9 mouse cellular contexts compared by ENCODE assay signal in genomic region chr7:92027049-92027448, GRCm38 (mm10).
DNase-seq lines count a peak whose midpoint lies in the region; ATAC-seq and TF ChIP-seq lines count a peak whose summit lies in the region.
"Had no signal": no experiment of that assay in that cellular context is flagged by ENCODE, and none has a peak within 500 bp of the region (broad histone marks: within the 10 kb centered on the region; RNA-seq: fewer than 3 reads in every experiment).

No protein-coding gene starts in this region.

- H3K36me3 ChIP-seq in hindbrain, embryonic 10.5 days, result no peaks in the 10 kb centered on the region
- H3K36me3 ChIP-seq in hindbrain, embryonic 12.5 days, result no peaks in the 10 kb centered on the region
- no peaks in the 10 kb centered on the region for H3K36me3 ChIP-seq in hindbrain, embryonic 13.5 days
- no peaks in the 10 kb centered on the region for H3K36me3 ChIP-seq in midbrain, embryonic 13.5 days
- H3K36me3 ChIP-seq: embryonic facial prominence, embryonic 13.5 days had no signal

- DNase-seq in hindbrain, embryonic 10.5 days (ENCODE audit: low spot score), result peak; percentile 74
- peak; percentile 85 for DNase-seq in adrenal gland, postnatal 10 days
- peak; percentile 85 for DNase-seq in embryo, embryonic 10.5 days (ENCODE audit: low spot score)
- peak; percentile 35 to 54 for DNase-seq in left cerebral cortex, adult 2 months (ENCODE audit: extremely low spot score in 1 of 2, low spot score in 2 of 2)
- DNase-seq in testis, postnatal 10 days (ENCODE audit: low spot score), result peak; percentile 83

- no peak overlapping the region for H3K4me2 ChIP-seq in hindbrain, embryonic 12.5 days (replicated peaks)
- no peak overlapping the region for H3K4me2 ChIP-seq in hindbrain, embryonic 13.5 days
- H3K4me2 ChIP-seq in midbrain, embryonic 13.5 days (replicated peaks), result no peak overlapping the region
- H3K4me2 ChIP-seq: embryonic facial prominence, embryonic 13.5 days had no signal

- H3K4me1 ChIP-seq in hindbrain, embryonic 10.5 days (replicated peaks), result no peaks in the 10 kb centered on the region
- no peaks in the 10 kb centered on the region for H3K4me1 ChIP-seq in hindbrain, embryonic 12.5 days
- H3K4me1 ChIP-seq in hindbrain, embryonic 13.5 days (replicated peaks), result no peaks in the 10 kb centered on the region
- no peaks in the 10 kb centered on the region for H3K4me1 ChIP-seq in midbrain, embryonic 13.5 days (replicated peaks)
- H3K4me1 ChIP-seq: embryonic facial prominence, embryonic 13.5 days had no signal

- no peaks in the 10 kb centered on the region for H3K9me3 ChIP-seq in hindbrain, embryonic 10.5 days
- H3K9me3 ChIP-seq in hindbrain, embryonic 12.5 days (replicated peaks), result no peaks in the 10 kb centered on the region
- H3K9me3 ChIP-seq in hindbrain, embryonic 13.5 days, result no peaks in the 10 kb centered on the region
- H3K9me3 ChIP-seq in midbrain, embryonic 13.5 days, result no peaks in the 10 kb centered on the region
- H3K9me3 ChIP-seq: embryonic facial prominence, embryonic 13.5 days had no signal

- H3K9ac ChIP-seq in hindbrain, embryonic 12.5 days, result no peak overlapping the region
- H3K9ac ChIP-seq in hindbrain, embryonic 13.5 days, result no peak overlapping the region
- no peak overlapping the region for H3K9ac ChIP-seq in midbrain, embryonic 13.5 days (replicated peaks)
- H3K9ac ChIP-seq: embryonic facial prominence, embryonic 13.5 days had no signal

- no peak for ATAC-seq in hindbrain, embryonic 12.5 days (ENCODE audit: low FRiP score)
- ATAC-seq in hindbrain, embryonic 13.5 days (ENCODE audit: low FRiP score), result peak; percentile 59; the same call in 1 of the 2 replicates
- peak; percentile 88 for ATAC-seq in midbrain, embryonic 13.5 days

- 42% methylated on average over 7 of the region's 7 CpGs for WGBS in hindbrain, embryonic 10.5 days
- 38% methylated on average over 7 of the region's 7 CpGs for WGBS in hindbrain, embryonic 12.5 days
- 41% methylated on average over 7 of the region's 7 CpGs for WGBS in hindbrain, embryonic 13.5 days
- 40% methylated on average over 7 of the region's 7 CpGs for WGBS in midbrain, embryonic 13.5 days

- TF ChIP-seq CTCF in left cerebral cortex, adult 2 months (IDR thresholded peaks at IDR 0.05), result peak; percentile 82

- intact Hi-C loops in left cerebral cortex, adult 2 months (cut with DNase I), result loop anchor here (5.0 kb wide), 1 partner anchor 570 kb away; no protein-coding TSS in a partner anchor

- H3K4me3 ChIP-seq in hindbrain, embryonic 10.5 days, result no peak overlapping the region
- no peak overlapping the region for H3K4me3 ChIP-seq in hindbrain, embryonic 12.5 days
- no peak overlapping the region for H3K4me3 ChIP-seq in hindbrain, embryonic 13.5 days
- no peak overlapping the region for H3K4me3 ChIP-seq in left cerebral cortex, adult 2 months
- no peak overlapping the region for H3K4me3 ChIP-seq in midbrain, embryonic 13.5 days (replicated peaks)
- H3K4me3 ChIP-seq: embryonic facial prominence, embryonic 13.5 days had no signal

- no peak overlapping the region for H3K27ac ChIP-seq in hindbrain, embryonic 10.5 days
- no peak overlapping the region for H3K27ac ChIP-seq in hindbrain, embryonic 12.5 days
- no peak overlapping the region for H3K27ac ChIP-seq in hindbrain, embryonic 13.5 days
- H3K27ac ChIP-seq in left cerebral cortex, adult 2 months, result no peak overlapping the region
- H3K27ac ChIP-seq in midbrain, embryonic 13.5 days, result no peak overlapping the region
- H3K27ac ChIP-seq: embryonic facial prominence, embryonic 13.5 days had no signal

- H3K27me3 ChIP-seq in hindbrain, embryonic 10.5 days (ENCODE audit: insufficient read depth, poor library complexity, severe bottlenecking), result no peaks in the 10 kb centered on the region
- H3K27me3 ChIP-seq in hindbrain, embryonic 12.5 days, result no peaks in the 10 kb centered on the region
- H3K27me3 ChIP-seq in hindbrain, embryonic 13.5 days, result no peaks in the 10 kb centered on the region
- H3K27me3 ChIP-seq in midbrain, embryonic 13.5 days, result no peaks in the 10 kb centered on the region
- H3K27me3 ChIP-seq: embryonic facial prominence, embryonic 13.5 days had no signal
